Mouse (Mus musculus) adrenal gland, postnatal 14 days (tissue): ENCODE measurements around the gene Irgq. TPM values are rescaled to one million over a fixed set of nuclear protein-coding genes. Genes with fewer than 3 reads are reported as not detected.

Experiments
- DNase-seq: peaks from one replicate; pipeline ENCODE4 v3.0.0; 2021; ENCODE audit warnings: mixed read lengths
- total RNA-seq: library from RNA; stranded (reverse); gene quantifications from 2 replicates; pipeline ENCODE4 v1.2.3, GENCODE M21; 2021

Irgq gene
- total RNA-seq, 1 experiment from 2014 or later: 18.9 TPM

GRCm38 (mm10) chr7:24546634-24547389, 16.3 kb downstream of the Irgq start:
- peak; percentile 100 for DNase-seq

GRCm38 (mm10) chr7:24547534-24548036, 17.1 kb downstream of the Irgq start:
- DNase-seq: no peak

- DNase-seq: no peak
These were observed 21.7 kb downstream of the Irgq start for GRCm38 (mm10) chr7:24551985-24552759.

GRCm38 (mm10) chr7:24555786-24556185, 25.3 kb downstream of the Irgq start:
- no peak for DNase-seq

- no peak for DNase-seq
These were observed 31.0 kb downstream of the Irgq start for GRCm38 (mm10) chr7:24561450-24561849.

- no peak for DNase-seq
These were observed 32.8 kb downstream of the Irgq start for GRCm38 (mm10) chr7:24563191-24563836.

GRCm38 (mm10) chr7:24563837-24564206, 33.3 kb downstream of the Irgq start:
- DNase-seq: no peak

- peak; percentile 86 for DNase-seq
These were observed 34.2 kb downstream of the Irgq start for GRCm38 (mm10) chr7:24564607-24565265.

- no peak for DNase-seq
These were observed 35.1 kb downstream of the Irgq start for GRCm38 (mm10) chr7:24565627-24566026.

- no peak for DNase-seq
These were observed 35.7 kb downstream of the Irgq start for GRCm38 (mm10) chr7:24566206-24566605.

GRCm38 (mm10) chr7:24568512-24568911, 38.0 kb downstream of the Irgq start:
- no peak for DNase-seq

GRCm38 (mm10) chr7:24571071-24571470, 40.6 kb downstream of the Irgq start:
- DNase-seq: no peak

- no peak for DNase-seq
These were observed 42.0 kb downstream of the Irgq start for GRCm38 (mm10) chr7:24572455-24572854.

- DNase-seq: peak; percentile 40
These were observed 43.8 kb downstream of the Irgq start for GRCm38 (mm10) chr7:24574224-24574796.

GRCm38 (mm10) chr7:24577811-24578210, 47.3 kb downstream of the Irgq start:
- no peak for DNase-seq

GRCm38 (mm10) chr7:24584876-24585275, 54.4 kb downstream of the Irgq start:
- peak; percentile 53 for DNase-seq

GRCm38 (mm10) chr7:24585995-24586394, 55.5 kb downstream of the Irgq start:
- DNase-seq: no peak

- no peak for DNase-seq
These were observed 56.3 kb downstream of the Irgq start for GRCm38 (mm10) chr7:24586828-24587227.

GRCm38 (mm10) chr7:24587330-24588105, 57.0 kb downstream of the Irgq start, which contains the start of the genes Ethe1 and Zfp575:
Gene Ethe1 (plus strand): TSS chr7:24587543.
Gene Zfp575 (minus strand): TSS chr7:24587641.
- DNase-seq: peak; percentile 60
